Comparison of ENCODE assay signal across 9 mouse cellular contexts in genomic region chr9:106457163-106457559, GRCm38 (mm10). TPM values are rescaled to one million over a fixed set of nuclear protein-coding genes. Genes with fewer than 3 reads are reported as not detected.
DNase-seq lines count a peak whose midpoint lies in the region; ATAC-seq and TF ChIP-seq lines count a peak whose summit lies in the region.
"Had no signal": no experiment of that assay in that cellular context is flagged by ENCODE, and none has a peak within 500 bp of the region (broad histone marks: within the 10 kb centered on the region; RNA-seq: fewer than 3 reads in every experiment).

No protein-coding gene starts in this region.

- TF ChIP-seq CTCF in lung, embryonic 14.5 days (IDR thresholded peaks at IDR 0.05; ENCODE audit: low read depth), result no peak
- TF ChIP-seq CTCF in lung, adult 2 months (IDR thresholded peaks at IDR 0.05; ENCODE audit: insufficient read depth, low read length), result no peak

- H3K27me3 ChIP-seq in lung, embryonic 14.5 days (ENCODE audit: insufficient read depth, low read length), result no peaks in the 10 kb centered on the region
- no peaks in the 10 kb centered on the region for H3K27me3 ChIP-seq in limb, embryonic 10.5 days (ENCODE audit: low read depth, poor library complexity, severe bottlenecking)
- H3K27me3 ChIP-seq in stomach, embryonic 15.5 days (replicated peaks), result no peaks in the 10 kb centered on the region

- ATAC-seq in lung, embryonic 14.5 days (ENCODE audit: insufficient read depth), result no peak
- no peak for ATAC-seq in stomach, embryonic 15.5 days (ENCODE audit: insufficient read depth, low FRiP score, low read depth)

- DNase-seq in cerebellum, postnatal 14 days, result peak; percentile 45 to 60
- DNase-seq in cerebellum, adult 11-12 months, result no peak
- no peak for DNase-seq in lung, embryonic 14.5 days
- no peak for DNase-seq in lung, adult 2 months
- DNase-seq in limb, embryonic 10.5 days (ENCODE audit: low spot score), result no peak
- DNase-seq in layer of hippocampus, adult 9-11 months, result no peak
- DNase-seq in lung, postnatal 36 days, result no peak

- peaks cover 32% of the 10 kb centered on the region for H3K4me1 ChIP-seq in lung, embryonic 14.5 days (ENCODE audit: insufficient read depth)
- peaks cover 5% of the 10 kb centered on the region; the same call in 1 of the 2 replicates for H3K4me1 ChIP-seq in lung, adult 2 months (ENCODE audit: control insufficient read depth, insufficient read depth, low read length)
- H3K4me1 ChIP-seq in limb, embryonic 10.5 days, result peaks cover 86% of the 10 kb centered on the region
- peaks cover 47% of the 10 kb centered on the region for H3K4me1 ChIP-seq in stomach, embryonic 15.5 days

- peak overlapping the region; percentile 33 for H3K9ac ChIP-seq in lung, embryonic 14.5 days
- H3K9ac ChIP-seq in stomach, embryonic 15.5 days, result no peak overlapping the region

- H3K27ac ChIP-seq in lung, embryonic 14.5 days (ENCODE audit: low read depth), result peak overlapping the region; percentile 91
- H3K27ac ChIP-seq in limb, embryonic 10.5 days, result peak overlapping the region; percentile 94
- H3K27ac ChIP-seq in stomach, embryonic 15.5 days, result 0 out of 2 replicates have a peak overlapping the region, but pooled peaks have one; percentile 28

- no peaks in the 10 kb centered on the region for H3K9me3 ChIP-seq in lung, embryonic 14.5 days (ENCODE audit: low read depth, low read length)
- no peaks in the 10 kb centered on the region for H3K9me3 ChIP-seq in limb, embryonic 10.5 days (replicated peaks)
- H3K9me3 ChIP-seq in stomach, embryonic 15.5 days, result no peaks in the 10 kb centered on the region

- 40% methylated on average over 9 of the region's 9 CpGs for WGBS in lung, embryonic 14.5 days
- 72% methylated on average over 9 of the region's 9 CpGs for WGBS in lung, adult 2 months
- WGBS in limb, embryonic 10.5 days, result 40% methylated on average over 9 of the region's 9 CpGs
- WGBS in stomach, embryonic 15.5 days, result 54% methylated on average over 9 of the region's 9 CpGs

- peaks cover 30% of the 10 kb centered on the region for H3K36me3 ChIP-seq in lung, embryonic 14.5 days (ENCODE audit: insufficient read depth)
- peaks cover 64% of the 10 kb centered on the region for H3K36me3 ChIP-seq in limb, embryonic 10.5 days
- H3K36me3 ChIP-seq in stomach, embryonic 15.5 days, result peaks cover 3% of the 10 kb centered on the region; the same call in 1 of the 2 replicates

- H3K4me2 ChIP-seq in lung, embryonic 14.5 days, result peak overlapping the region; percentile 97
- H3K4me2 ChIP-seq in stomach, embryonic 15.5 days, result no peak overlapping the region

- peak overlapping the region; percentile 3; the same call in 1 of the 2 replicates for H3K4me3 ChIP-seq in lung, embryonic 14.5 days (ENCODE audit: low read depth, low read length)
- H3K4me3 ChIP-seq in lung, adult 2 months (replicated peaks; ENCODE audit: extremely low read depth, low read depth, low read length), result no peak overlapping the region
- peak overlapping the region; percentile 90 for H3K4me3 ChIP-seq in limb, embryonic 10.5 days
- H3K4me3 ChIP-seq in stomach, embryonic 15.5 days (replicated peaks), result 0 out of 2 replicates have a peak overlapping the region, but pooled peaks have one; percentile 1

- TF ChIP-seq POLR2A in lung, adult 2 months (IDR thresholded peaks at IDR 0.05; ENCODE audit: borderline replicate concordance, extremely low read depth, low read depth, low read length), result no peak

RNA-seq across cellular contexts. Expression of gene Pcbp4, which starts 4.1 kb away (rescaled TPM):
- polyA plus RNA-seq in lung, embryonic 14.5 days (2014; fragmentation: Nextera tagmentation; extraction: Ambion mirVana), result 95.9 and 109 TPM in 2 replicates
- 68.5 and 70.7 TPM in 2 replicates for polyA plus RNA-seq in lung, adult 2 months (2012; rRNA removed)
- 275 and 316 TPM in 2 replicates for polyA plus RNA-seq in limb, embryonic 10.5 days (2016; fragmentation: Nextera tagmentation; extraction: Ambion mirVana)
- 51.8 and 58.9 TPM in 2 replicates for polyA plus RNA-seq in stomach, embryonic 15.5 days (2015; fragmentation: Nextera tagmentation; extraction: Ambion mirVana)

RNA-seq across cellular contexts. Expression of gene Gpr62, which starts 8.6 kb away (rescaled TPM):
- 0.26 and 0.34 TPM in 2 replicates for polyA plus RNA-seq in lung, embryonic 14.5 days (2014; fragmentation: Nextera tagmentation; extraction: Ambion mirVana)
- polyA plus RNA-seq in lung, adult 2 months (2012; rRNA removed), result 0.19 and 0.50 TPM in 2 replicates
- polyA plus RNA-seq in limb, embryonic 10.5 days (2016; fragmentation: Nextera tagmentation; extraction: Ambion mirVana), result 0.16 and 0.59 TPM in 2 replicates
- 0.19 and 0.42 TPM in 2 replicates for polyA plus RNA-seq in stomach, embryonic 15.5 days (2015; fragmentation: Nextera tagmentation; extraction: Ambion mirVana)
- polyA plus RNA-seq: liver, adult 2 months had no signal

RNA-seq across cellular contexts. Expression of gene Abhd14a, which starts 9.7 kb away (rescaled TPM):
- polyA plus RNA-seq in lung, embryonic 14.5 days (2014; fragmentation: Nextera tagmentation; extraction: Ambion mirVana), result 46.0 and 48.4 TPM in 2 replicates
- 27.2 and 34.4 TPM in 2 replicates for polyA plus RNA-seq in lung, adult 2 months (2012; rRNA removed)
- 45.0 and 46.9 TPM in 2 replicates for polyA plus RNA-seq in limb, embryonic 10.5 days (2016; fragmentation: Nextera tagmentation; extraction: Ambion mirVana)
- polyA plus RNA-seq in stomach, embryonic 15.5 days (2015; fragmentation: Nextera tagmentation; extraction: Ambion mirVana), result 48.6 and 48.7 TPM in 2 replicates

RNA-seq across cellular contexts. Expression of gene Abhd14b, which starts 9.9 kb away (rescaled TPM):
- polyA plus RNA-seq in lung, embryonic 14.5 days (2014; fragmentation: Nextera tagmentation; extraction: Ambion mirVana), result 10.0 and 11.0 TPM in 2 replicates
- polyA plus RNA-seq in lung, adult 2 months (2012; rRNA removed), result 80.0 and 80.9 TPM in 2 replicates
- 5.9 and 7.6 TPM in 2 replicates for polyA plus RNA-seq in limb, embryonic 10.5 days (2016; fragmentation: Nextera tagmentation; extraction: Ambion mirVana)
- polyA plus RNA-seq in stomach, embryonic 15.5 days (2015; fragmentation: Nextera tagmentation; extraction: Ambion mirVana), result 26.2 and 26.9 TPM in 2 replicates

RNA-seq across cellular contexts. Expression of gene Rrp9, which starts 18.6 kb away (rescaled TPM):
- polyA plus RNA-seq in lung, embryonic 14.5 days (2014; fragmentation: Nextera tagmentation; extraction: Ambion mirVana), result 45.2 and 52.7 TPM in 2 replicates
- 27.4 and 29.2 TPM in 2 replicates for polyA plus RNA-seq in lung, adult 2 months (2012; rRNA removed)
- 81.6 and 110 TPM in 2 replicates for polyA plus RNA-seq in limb, embryonic 10.5 days (2016; fragmentation: Nextera tagmentation; extraction: Ambion mirVana)
- polyA plus RNA-seq in stomach, embryonic 15.5 days (2015; fragmentation: Nextera tagmentation; extraction: Ambion mirVana), result 44.3 and 46.5 TPM in 2 replicates

Comparison
In these comparisons a context has a peak if more than half of its experiments do, and no peak if none do; other contexts are left out.
1. DNase-seq: peak in cerebellum, postnatal 14 days (2 of 2); none in cerebellum, adult 11-12 months (single experiment), lung, embryonic 14.5 days (single experiment), lung, adult 2 months (single experiment), limb, embryonic 10.5 days (single experiment), layer of hippocampus, adult 9-11 months (single experiment) and lung, postnatal 36 days (single experiment).
2. H3K27ac ChIP-seq: peak in every context shown above with its lines; median percentile 94 in limb, embryonic 10.5 days; 91 in lung, embryonic 14.5 days; 28 in stomach, embryonic 15.5 days.